Mouse (Mus musculus) liver, postnatal 0 days (tissue): Measurements from ENCODE around the gene Phf21b. TPM values are rescaled to one million over a fixed set of nuclear protein-coding genes. Genes with fewer than 3 reads are reported as not detected.

Experiments
- ATAC-seq: fragments of 200-750 bp; cut with Nextera tagmentation; 2 replicates; pipeline ENCODE4 v1.8.0; 2017; ENCODE audit warnings: mild to moderate bottlenecking, moderate library complexity
- DNase-seq: peaks from one replicate; pipeline ENCODE4 v3.0.0-alpha.2; 2016
- H3K27ac ChIP-seq: fragments of 300-500 bp; sonication (generic); 2 replicates; pipeline ENCODE4 v1.5.1; 2014; ENCODE audit warnings: antibody characterized with exemption, moderate library complexity, mild to moderate bottlenecking, low read depth
- H3K27me3 ChIP-seq: fragments of 300-500 bp; sonication (generic); 2 replicates; pipeline ENCODE4 v1.6.1; 2014; ENCODE audit warnings: low read length, control low read depth, mixed read lengths; ENCODE audit not compliant: insufficient read depth
- H3K36me3 ChIP-seq: fragments of 300-500 bp; sonication (generic); replicated peaks from 2 replicates; pipeline ENCODE4 v1.6.1; 2014; ENCODE audit warnings: mild to moderate bottlenecking, control low read depth, low read length, moderate library complexity, mixed read lengths; ENCODE audit not compliant: insufficient read depth
- H3K4me1 ChIP-seq: fragments of 300-500 bp; sonication (generic); 2 replicates; pipeline ENCODE4 v1.6.1; 2014; ENCODE audit warnings: antibody characterized with exemption, mild to moderate bottlenecking, control low read depth; ENCODE audit not compliant: insufficient read depth
- H3K4me2 ChIP-seq: fragments of 300-500 bp; sonication (generic); 2 replicates; pipeline ENCODE4 v1.6.1; 2014; ENCODE audit warnings: low read depth, mild to moderate bottlenecking, low read length, moderate library complexity, mixed read lengths
- H3K4me3 ChIP-seq: fragments of 300-500 bp; sonication (generic); 2 replicates; pipeline ENCODE4 v1.5.1; 2014; ENCODE audit warnings: low read depth, low read length
- H3K9ac ChIP-seq: fragments of 300-500 bp; sonication (generic); replicated peaks from 2 replicates; pipeline ENCODE4 v1.6.1; 2014; ENCODE audit warnings: mild to moderate bottlenecking, moderate library complexity
- H3K9me3 ChIP-seq: fragments of 300-500 bp; sonication (generic); 2 replicates; pipeline ENCODE4 v1.6.1; 2016; ENCODE audit warnings: mild to moderate bottlenecking, control low read depth, low read length, mixed read lengths
- CTCF ChIP-seq: sonication (generic); IDR thresholded peaks from 2 replicates; pipeline ENCODE4 v1.5.1; 2016; ENCODE audit warnings: antibody characterized with exemption, low read depth
- EP300 ChIP-seq: IDR thresholded peaks from 2 replicates; pipeline ENCODE4 v1.6.1; 2016; ENCODE audit warnings: antibody characterized with exemption, low read depth, mild to moderate bottlenecking
- WGBS: fragments of 180-500 bp; shearing (Covaris S2); extraction: QIAGEN DNeasy Blood & Tissue Kit; methylation state at CpG from one replicate; pipeline ENCODE4 v1.1.7; 2014; ENCODE audit not compliant: insufficient replicate concordance; 5-methylcytosine and 5-hydroxymethylcytosine counted together
- polyA plus RNA-seq: library from polyadenylated mRNA; unstranded; fragments of >200 nt; fragmentation: Nextera tagmentation; extraction: Ambion mirVana; gene quantifications from 2 replicates; pipeline ENCODE4 v1.2.1, GENCODE M21; 2015

The Phf21b gene
- polyA plus RNA-seq, 1 experiment from 2014 or later = not detected

GRCm38 (mm10) chr15:84800132-84800531 lies 55.7 kb downstream of the Phf21b start:
- no peak overlapping the region for H3K9ac ChIP-seq
- no peak overlapping the region for H3K27ac ChIP-seq
- no peaks in the 10 kb centered on the region for H3K36me3 ChIP-seq
- ATAC-seq (no peak), DNase-seq (no peak)
- no peaks in the 10 kb centered on the region for H3K9me3 ChIP-seq
- WGBS = 80% methylated on average over 5 of the region's 5 CpGs
- H3K27me3 ChIP-seq = no peaks in the 10 kb centered on the region
- H3K4me2 ChIP-seq = no peak overlapping the region
- peak; percentile 49 for TF ChIP-seq CTCF
- TF ChIP-seq EP300 = no peak
- H3K4me3 ChIP-seq = no peak overlapping the region
- H3K4me1 ChIP-seq = no peaks in the 10 kb centered on the region

DNA sequence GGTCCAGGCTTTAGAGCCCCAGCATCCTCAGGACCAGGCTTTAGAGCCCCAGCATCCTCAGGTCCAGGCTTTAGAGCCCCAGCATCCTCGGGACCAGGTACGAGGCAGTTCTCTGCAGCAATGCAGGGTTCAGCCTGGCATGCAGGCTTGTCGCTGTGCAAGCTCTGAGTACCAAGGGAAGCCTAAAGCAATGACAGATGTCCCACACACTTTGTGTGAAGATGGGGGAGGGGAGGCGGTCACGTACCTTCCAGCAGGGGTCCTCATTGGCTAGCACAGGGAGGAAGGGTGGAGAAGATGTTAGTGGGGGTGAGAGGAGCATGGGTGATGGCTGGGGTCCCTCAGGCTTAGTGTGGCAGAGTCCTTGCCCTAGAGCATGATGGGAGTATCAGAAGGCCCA lies 62.2 kb downstream of the Phf21b start:
- ATAC-seq (no peak), DNase-seq (no peak)
- Histone ChIP-seq H3K27me3 (no peaks in the 10 kb centered on the region), H3K27ac (no peak overlapping the region), H3K4me3 (no peak overlapping the region), H3K4me2 (no peak overlapping the region), H3K9me3 (no peaks in the 10 kb centered on the region), H3K4me1 (no peaks in the 10 kb centered on the region), H3K9ac (no peak overlapping the region), H3K36me3 (no peaks in the 10 kb centered on the region)
- TF ChIP-seq CTCF (no peak), EP300 (no peak)
- 78% methylated on average over 5 of the region's 5 CpGs for WGBS

DNA sequence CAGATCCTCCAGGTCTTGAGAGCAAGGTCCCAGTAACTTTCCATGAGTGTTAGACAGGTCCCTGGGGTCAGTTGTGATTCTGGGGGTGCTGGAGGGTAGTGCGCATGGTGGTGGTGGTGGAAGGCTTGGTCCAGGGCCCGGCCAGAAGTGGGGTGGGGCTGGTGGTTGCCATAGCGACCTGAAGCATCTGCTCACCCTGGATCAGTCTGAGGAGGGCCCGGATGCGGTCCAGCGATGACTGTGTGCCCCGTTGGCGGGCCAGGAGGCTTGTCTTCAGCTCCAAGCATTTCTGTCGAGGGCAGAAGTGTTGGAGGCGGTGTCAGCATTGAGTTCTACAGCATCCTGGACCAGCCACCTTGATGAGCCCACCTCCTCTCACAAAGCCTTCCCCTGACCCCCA lies 68.7 kb downstream of the Phf21b start:
- no peak overlapping the region for H3K9ac ChIP-seq
- WGBS = 75% methylated on average over 10 of the region's 10 CpGs
- H3K4me3 ChIP-seq = no peak overlapping the region
- DNase-seq = no peak
- no peaks in the 10 kb centered on the region for H3K9me3 ChIP-seq
- no peaks in the 10 kb centered on the region for H3K36me3 ChIP-seq
- H3K27ac ChIP-seq = no peak overlapping the region
- TF ChIP-seq CTCF = no peak
- TF ChIP-seq EP300 = no peak
- H3K4me2 ChIP-seq = no peak overlapping the region
- ATAC-seq = no peak
- no peaks in the 10 kb centered on the region for H3K4me1 ChIP-seq
- no peaks in the 10 kb centered on the region for H3K27me3 ChIP-seq

DNA sequence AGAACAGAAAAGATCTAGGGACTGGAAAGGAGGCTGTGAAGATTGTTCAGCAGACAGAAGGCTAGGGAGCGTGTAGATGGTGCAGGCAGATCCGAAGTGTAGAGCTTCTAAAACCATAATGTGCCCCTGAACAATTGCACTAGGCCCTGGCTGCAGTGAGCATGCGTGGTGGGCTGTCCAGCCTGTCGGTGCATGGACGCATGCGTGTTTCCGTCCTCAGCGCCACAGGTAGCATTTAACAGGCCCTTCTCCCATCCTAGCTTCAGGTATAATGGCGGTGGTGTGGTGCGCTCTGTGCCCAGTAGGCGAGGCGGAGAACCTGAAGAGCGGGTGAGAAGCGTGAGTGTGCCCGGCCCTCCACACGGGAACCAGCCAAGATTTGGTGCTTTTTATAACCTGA lies 71.0 kb downstream of the Phf21b start:
- H3K36me3 ChIP-seq = no peaks in the 10 kb centered on the region
- TF ChIP-seq EP300 = no peak
- TF ChIP-seq CTCF = no peak
- ATAC-seq (no peak), DNase-seq (no peak)
- 84% methylated on average over 16 of the region's 16 CpGs for WGBS
- H3K9ac ChIP-seq = no peak overlapping the region
- no peaks in the 10 kb centered on the region for H3K4me1 ChIP-seq
- H3K4me3 ChIP-seq = no peak overlapping the region
- no peaks in the 10 kb centered on the region for H3K9me3 ChIP-seq
- no peak overlapping the region for H3K27ac ChIP-seq
- no peaks in the 10 kb centered on the region for H3K27me3 ChIP-seq
- H3K4me2 ChIP-seq = no peak overlapping the region

GRCm38 (mm10) chr15:84778587-84778986 lies 77.3 kb downstream of the Phf21b start:
- ATAC-seq (no peak), DNase-seq (no peak)
- TF ChIP-seq EP300 (no peak), CTCF (no peak)
- Histone ChIP-seq H3K36me3 (no peaks in the 10 kb centered on the region), H3K4me1 (no peaks in the 10 kb centered on the region), H3K9ac (no peak overlapping the region), H3K4me2 (no peak overlapping the region), H3K4me3 (no peak overlapping the region), H3K27me3 (no peaks in the 10 kb centered on the region), H3K27ac (no peak overlapping the region), H3K9me3 (no peaks in the 10 kb centered on the region)
- 55% methylated on average over 5 of the region's 5 CpGs for WGBS

DNA sequence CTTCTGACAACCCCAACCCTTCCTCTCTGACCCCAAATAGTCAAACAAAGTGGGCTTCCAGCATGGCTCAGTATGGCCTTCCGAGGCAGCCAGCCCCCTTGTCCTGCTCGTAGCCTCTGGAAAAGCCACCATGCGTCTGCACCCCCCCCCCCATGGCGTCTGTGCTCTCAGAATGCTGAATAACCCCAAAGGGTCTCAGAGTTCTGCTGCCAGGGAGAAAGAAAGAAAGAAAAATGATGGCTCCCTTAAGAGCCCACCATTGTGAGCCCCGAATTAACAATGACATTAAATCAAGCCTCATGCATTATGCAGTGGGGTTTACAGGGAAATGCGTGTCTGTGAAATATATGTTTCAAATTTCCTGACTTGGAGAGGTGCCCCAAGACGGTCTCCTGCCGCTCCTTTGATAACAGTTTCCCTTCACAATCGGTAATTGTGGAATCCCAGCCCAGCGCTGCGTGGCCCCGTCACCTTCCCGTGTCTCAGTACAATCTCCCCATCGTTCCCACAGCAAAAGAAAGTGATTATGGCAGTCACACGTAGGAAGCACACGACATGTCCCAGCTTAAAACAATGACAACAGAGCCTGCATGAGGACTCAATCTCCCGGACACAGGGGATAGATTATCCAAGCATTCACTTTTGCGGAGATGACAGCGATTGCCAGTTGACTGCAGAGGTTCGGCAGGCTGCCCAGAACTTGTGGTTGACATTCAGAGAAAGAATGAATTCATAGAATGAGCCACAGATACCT lies 80.3 kb downstream of the Phf21b start:
- Histone ChIP-seq H3K4me3 (no peak overlapping the region), H3K36me3 (no peaks in the 10 kb centered on the region), H3K9me3 (no peaks in the 10 kb centered on the region), H3K4me2 (no peak overlapping the region), H3K27ac (no peak overlapping the region), H3K27me3 (no peaks in the 10 kb centered on the region), H3K9ac (no peak overlapping the region), H3K4me1 (no peaks in the 10 kb centered on the region)
- no peak for ATAC-seq
- no peak for DNase-seq
- WGBS = 67% methylated on average over 20 of the region's 20 CpGs
- TF ChIP-seq CTCF (no peak), EP300 (no peak)
